Mouse (Mus musculus) midbrain, embryonic 10.5 days (tissue): ENCODE results near the gene Chuk. TPM values are rescaled to one million over a fixed set of nuclear protein-coding genes. Genes with fewer than 3 reads are reported as not detected.

Source experiments
- DNase-seq: peaks from one replicate; pipeline ENCODE4 v3.0.0-alpha.2; 2017; ENCODE audit warnings: low spot score
- H3K27ac ChIP-seq: fragments of 300-500 bp; sonication (generic); replicated peaks from 2 replicates; pipeline ENCODE4 v1.5.1; 2016; ENCODE audit warnings: mild to moderate bottlenecking
- H3K27me3 ChIP-seq: fragments of 300-500 bp; sonication (generic); 2 replicates; pipeline ENCODE4 v1.6.1; 2016; ENCODE audit warnings: low read depth, mild to moderate bottlenecking; ENCODE audit not compliant: poor library complexity, severe bottlenecking
- H3K36me3 ChIP-seq: fragments of 300-500 bp; sonication (generic); 2 replicates; pipeline ENCODE4 v1.6.1; 2016; ENCODE audit warnings: mild to moderate bottlenecking, moderate library complexity
- H3K4me1 ChIP-seq: fragments of 300-500 bp; sonication (generic); 2 replicates; pipeline ENCODE4 v1.6.1; 2016
- H3K4me3 ChIP-seq: fragments of 300-500 bp; sonication (generic); 2 replicates; pipeline ENCODE4 v1.5.1; 2016; ENCODE audit warnings: mild to moderate bottlenecking, moderate library complexity
- H3K9me3 ChIP-seq: fragments of 300-500 bp; sonication (generic); replicated peaks from 2 replicates; pipeline ENCODE4 v1.6.1; 2016; ENCODE audit warnings: mild to moderate bottlenecking
- WGBS: fragments of 180-500 bp; shearing (Covaris S2); methylation state at CpG from one replicate; pipeline ENCODE4 v1.1.7; 2016; 5-methylcytosine and 5-hydroxymethylcytosine counted together
- polyA plus RNA-seq: library from polyadenylated mRNA; unstranded; fragments of >200 nt; fragmentation: Nextera tagmentation; extraction: Ambion mirVana; gene quantifications from 2 replicates; pipeline ENCODE4 v1.2.1, GENCODE M21; 2016

Gene Chuk
- polyA plus RNA-seq, result 47.8 and 51.2 TPM in 2 replicates

- 2% methylated on average over 67 of the region's 67 CpGs for WGBS
- Histone ChIP-seq H3K27ac (peak within 1 kb of the TSS; percentile 95), H3K9me3 (no peaks in the 10 kb centered on the region), H3K36me3 (peaks cover 41% of the 10 kb centered on the region), H3K27me3 (no peaks in the 10 kb centered on the region), H3K4me1 (peaks cover 23% of the 10 kb centered on the region), H3K4me3 (peak within 1 kb of the TSS; percentile 99)
- DNase-seq, result peak; percentile 97
These were observed at the start of gene Chuk for GRCm38 (mm10) chr19:44106831-44107660. Gene Chuk, minus strand, starts transcription at chr19:44107480.

DNA sequence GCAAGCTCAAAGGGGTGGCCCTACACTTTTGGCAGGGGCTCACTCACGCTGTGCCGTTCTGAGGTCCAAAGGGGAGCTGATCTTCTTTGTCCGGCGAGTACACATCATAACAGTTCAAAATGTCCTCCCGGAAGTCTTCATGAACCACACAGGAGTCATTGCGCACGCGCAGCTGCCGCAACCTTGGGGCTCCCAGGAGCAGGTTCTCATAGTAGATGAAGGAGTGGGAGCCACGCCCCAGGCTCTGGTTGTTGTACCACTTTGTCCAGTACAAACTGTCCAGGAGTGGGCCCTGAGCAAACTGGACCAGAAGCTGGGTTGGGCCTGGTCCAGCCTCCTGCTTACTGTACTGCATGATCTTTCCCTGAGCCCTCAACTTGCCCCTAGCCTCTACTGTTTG is 49.7 kb upstream of the Chuk start:
- Histone ChIP-seq H3K27me3 (no peaks in the 10 kb centered on the region; the same call in 1 of the 2 replicates), H3K36me3 (no peaks in the 10 kb centered on the region), H3K4me1 (no peaks in the 10 kb centered on the region), H3K9me3 (no peaks in the 10 kb centered on the region), H3K27ac (no peak overlapping the region), H3K4me3 (no peak overlapping the region)
- WGBS, result 93% methylated on average over 10 of the region's 10 CpGs
- no peak for DNase-seq

DNA sequence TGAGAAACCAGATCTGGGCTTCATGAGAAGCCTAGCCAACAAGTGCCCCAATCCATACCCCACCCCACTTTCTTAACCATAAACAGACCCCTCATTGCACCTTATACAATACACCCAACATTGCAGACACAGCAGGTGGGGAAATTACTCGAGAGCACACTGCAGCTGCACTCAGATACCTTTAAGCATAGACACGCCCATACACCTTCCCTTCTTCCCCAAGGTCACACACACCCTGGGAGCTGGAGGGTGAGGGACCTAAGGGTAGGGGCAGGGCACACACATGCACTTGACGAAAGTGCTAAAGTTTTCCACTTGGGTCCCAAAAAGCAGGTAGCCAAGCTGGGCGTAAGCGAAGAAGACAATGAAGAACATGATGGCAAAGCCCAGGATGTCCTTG is 46.5 kb upstream of the Chuk start:
- H3K36me3 ChIP-seq, result no peaks in the 10 kb centered on the region
- no peaks in the 10 kb centered on the region for H3K9me3 ChIP-seq
- peaks cover 8% of the 10 kb centered on the region for H3K27me3 ChIP-seq
- H3K4me1 ChIP-seq, result no peaks in the 10 kb centered on the region
- no peak overlapping the region for H3K4me3 ChIP-seq
- WGBS, result 87% methylated on average over 5 of the region's 5 CpGs
- DNase-seq, result no peak
- H3K27ac ChIP-seq, result no peak overlapping the region

DNA sequence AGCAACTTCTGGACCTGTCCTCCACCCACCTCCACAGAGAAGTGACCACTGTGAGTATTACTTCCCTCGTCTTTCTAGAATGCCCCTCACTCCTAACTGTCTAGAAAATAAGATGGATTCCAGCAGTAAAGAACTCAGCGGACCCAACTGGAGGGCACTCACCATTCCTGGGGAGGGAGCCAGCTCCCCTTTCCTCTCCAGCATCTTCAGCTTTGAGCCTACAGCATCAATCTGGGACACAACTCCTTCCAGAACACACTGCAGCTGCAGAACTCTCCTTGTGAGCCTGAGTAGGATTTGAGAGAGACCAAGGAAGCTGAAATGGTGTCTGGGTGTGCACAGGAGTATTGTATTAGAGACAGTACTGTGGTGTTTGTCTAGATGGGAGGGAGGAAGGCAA is 41.7 kb upstream of the Chuk start:
- H3K27ac ChIP-seq, result no peak overlapping the region
- 78% methylated on average over 2 of the region's 2 CpGs for WGBS

DNA sequence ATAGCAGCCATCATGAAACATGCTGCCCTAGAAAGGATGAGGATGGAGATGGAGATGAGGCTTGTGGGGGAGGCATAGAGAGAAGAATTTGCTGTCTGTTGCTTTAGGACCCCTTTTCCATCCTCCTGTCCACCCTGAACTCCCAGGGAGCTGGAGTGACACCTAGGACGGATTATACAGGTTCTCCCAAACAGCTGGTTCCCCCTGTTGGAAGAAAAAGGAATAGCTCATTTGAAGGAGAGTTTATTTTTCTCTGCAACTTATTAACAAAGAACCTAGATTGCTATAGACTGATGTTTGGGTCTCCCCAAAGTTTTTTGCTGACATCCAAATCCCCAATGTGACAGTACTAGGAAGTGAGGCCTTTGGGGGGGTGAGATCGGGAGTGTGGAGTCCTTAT is 41.1 kb upstream of the Chuk start:
- WGBS, result 37% methylated on average over 2 of the region's 2 CpGs

More for the DNA sequence above, 41.7 kb upstream of the Chuk start:
- Histone ChIP-seq H3K27me3 (peaks cover 14% of the 10 kb centered on the region), H3K36me3 (peaks cover 5% of the 10 kb centered on the region; the same call in 1 of the 2 replicates), H3K9me3 (no peaks in the 10 kb centered on the region), H3K4me1 (peaks cover 20% of the 10 kb centered on the region), H3K4me3 (no peak overlapping the region)
- no peak for DNase-seq

GRCm38 (mm10) chr19:44146951-44147350 is 39.7 kb upstream of the Chuk start:
- Histone ChIP-seq H3K27ac (no peak overlapping the region), H3K27me3 (peaks cover 14% of the 10 kb centered on the region), H3K9me3 (no peaks in the 10 kb centered on the region), H3K4me3 (no peak overlapping the region), H3K36me3 (peaks cover 25% of the 10 kb centered on the region), H3K4me1 (peaks cover 20% of the 10 kb centered on the region)
- WGBS, result 96% methylated on average over 8 of the region's 8 CpGs
- DNase-seq, result no peak

More for the DNA sequence above, 41.1 kb upstream of the Chuk start:
- H3K4me1 ChIP-seq, result peaks cover 20% of the 10 kb centered on the region
- peaks cover 11% of the 10 kb centered on the region for H3K36me3 ChIP-seq
- H3K9me3 ChIP-seq, result no peaks in the 10 kb centered on the region
- DNase-seq, result no peak
- no peak overlapping the region for H3K4me3 ChIP-seq
- no peak overlapping the region for H3K27ac ChIP-seq
- peaks cover 14% of the 10 kb centered on the region for H3K27me3 ChIP-seq

GRCm38 (mm10) chr19:44146568-44146879 is 39.2 kb upstream of the Chuk start:
- no peak for DNase-seq
- H3K4me3 ChIP-seq, result peak overlapping the region; percentile 81
- H3K27me3 ChIP-seq, result peaks cover 14% of the 10 kb centered on the region
- H3K27ac ChIP-seq, result peak overlapping the region; percentile 87
- H3K36me3 ChIP-seq, result peaks cover 29% of the 10 kb centered on the region
- no peaks in the 10 kb centered on the region for H3K9me3 ChIP-seq
- WGBS, result 65% methylated on average over 9 of the region's 9 CpGs
- H3K4me1 ChIP-seq, result peaks cover 20% of the 10 kb centered on the region

DNA sequence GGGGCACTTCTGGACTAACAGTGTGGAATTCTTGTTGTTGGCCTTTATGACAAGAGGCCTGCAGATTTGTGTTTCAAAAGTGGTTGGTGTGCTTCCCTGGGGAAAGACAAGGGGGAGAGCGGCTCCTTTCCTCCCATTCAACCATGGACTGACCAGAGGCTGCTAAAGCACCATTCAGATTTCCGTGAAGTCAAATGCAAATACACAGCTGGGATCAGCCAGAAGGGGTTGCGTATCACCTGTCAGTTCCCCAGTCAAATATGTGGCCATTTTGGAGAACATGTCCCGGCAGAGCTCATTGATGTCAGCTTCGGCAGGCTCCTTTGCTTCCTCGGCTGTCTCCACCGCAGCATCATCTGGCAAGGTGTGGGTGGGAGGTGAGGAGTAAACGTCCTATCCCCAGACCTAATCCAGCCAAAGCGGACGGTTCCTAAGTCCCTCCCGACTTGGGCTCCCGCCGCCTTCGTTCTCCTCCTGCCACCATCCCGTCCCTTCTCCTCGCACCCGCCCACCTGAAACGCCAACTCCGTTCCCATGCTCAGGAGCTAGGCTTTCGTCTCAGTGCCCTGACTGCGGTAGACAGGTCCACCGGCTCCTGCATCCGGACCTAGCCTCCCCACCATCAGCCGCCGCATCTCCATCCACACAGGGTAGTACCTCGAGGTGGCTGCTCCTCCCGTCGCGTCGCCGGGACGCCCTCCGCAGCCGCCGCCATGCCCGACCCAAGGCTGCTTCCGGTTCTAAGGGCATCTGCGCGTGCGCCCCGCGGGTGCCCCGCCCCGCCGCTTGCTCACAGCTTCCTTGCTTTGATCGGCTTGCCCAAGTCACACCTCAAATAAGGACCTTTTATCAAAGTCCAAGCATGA is 38.7 kb upstream of the Chuk start, which contains the start of gene Bloc1s2:
Gene Bloc1s2 (minus strand): TSS at position 745 of the 866 bp plus-strand sequence.
- H3K27me3 ChIP-seq, result peaks cover 14% of the 10 kb centered on the region
- H3K4me1 ChIP-seq, result peaks cover 20% of the 10 kb centered on the region
- no peaks in the 10 kb centered on the region for H3K9me3 ChIP-seq
- H3K4me3 ChIP-seq, result peak within 1 kb of the TSS; percentile 81
- peaks cover 35% of the 10 kb centered on the region for H3K36me3 ChIP-seq
- 5% methylated on average over 46 of the region's 46 CpGs for WGBS
- peak within 1 kb of the TSS; percentile 87 for H3K27ac ChIP-seq
- DNase-seq, result peak; percentile 85

DNA sequence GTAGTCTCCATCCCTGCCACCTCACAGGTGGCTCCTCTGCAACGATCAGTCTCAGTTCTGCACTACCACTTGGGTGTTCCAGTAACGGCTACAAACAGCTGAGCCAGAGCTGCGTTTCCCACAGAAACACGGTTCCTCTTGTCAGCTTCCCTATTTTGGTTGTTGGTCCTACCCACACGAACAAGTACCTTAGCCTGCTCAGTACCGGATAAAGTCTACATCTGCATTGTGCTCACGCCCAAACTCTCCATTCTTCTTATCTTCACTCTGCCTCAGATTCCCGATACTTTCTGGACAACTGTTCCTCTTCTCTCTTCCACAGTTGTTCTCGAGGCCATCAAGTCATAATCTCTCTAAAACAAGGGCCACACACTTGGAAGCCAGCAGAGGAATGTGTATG is 37.1 kb upstream of the Chuk start:
- Histone ChIP-seq H3K4me1 (peaks cover 20% of the 10 kb centered on the region), H3K27me3 (peaks cover 11% of the 10 kb centered on the region), H3K4me3 (no peak overlapping the region), H3K27ac (no peak overlapping the region), H3K36me3 (peaks cover 49% of the 10 kb centered on the region), H3K9me3 (no peaks in the 10 kb centered on the region)
- WGBS, result 93% methylated on average over 9 of the region's 9 CpGs
- DNase-seq, result no peak

DNA sequence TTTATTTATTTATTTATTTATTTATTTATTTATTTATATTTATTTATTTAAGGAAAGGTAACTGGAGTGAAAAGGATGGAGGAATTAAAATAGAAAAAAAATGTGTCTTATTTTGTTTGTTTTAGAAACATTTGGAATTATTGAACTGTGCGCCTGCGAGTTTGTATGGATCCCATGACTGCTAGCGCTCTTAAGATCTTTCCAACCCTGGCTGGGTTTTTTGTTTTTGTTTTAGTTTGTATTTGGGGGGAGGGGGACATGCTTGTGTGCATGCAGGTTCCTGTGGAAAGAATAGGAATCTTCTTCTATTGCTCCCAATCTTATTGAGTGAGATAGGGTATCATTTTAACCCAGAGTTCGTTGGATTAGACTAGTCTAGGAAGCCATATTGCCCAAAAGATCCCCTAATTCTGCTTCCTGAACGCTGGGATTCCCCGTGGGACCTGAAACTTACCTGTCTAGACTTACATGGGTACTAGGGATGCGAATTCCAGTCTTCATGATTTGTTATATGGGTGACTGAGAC is 28.7 kb upstream of the Chuk start:
- H3K27me3 ChIP-seq, result no peaks in the 10 kb centered on the region
- peaks cover 43% of the 10 kb centered on the region for H3K36me3 ChIP-seq
- H3K27ac ChIP-seq, result peak overlapping the region; percentile 79
- WGBS, result 30% methylated on average over 7 of the region's 7 CpGs
- H3K4me3 ChIP-seq, result peak overlapping the region; percentile 84
- DNase-seq, result no peak
- H3K4me1 ChIP-seq, result peaks cover 13% of the 10 kb centered on the region
- no peaks in the 10 kb centered on the region for H3K9me3 ChIP-seq

DNA sequence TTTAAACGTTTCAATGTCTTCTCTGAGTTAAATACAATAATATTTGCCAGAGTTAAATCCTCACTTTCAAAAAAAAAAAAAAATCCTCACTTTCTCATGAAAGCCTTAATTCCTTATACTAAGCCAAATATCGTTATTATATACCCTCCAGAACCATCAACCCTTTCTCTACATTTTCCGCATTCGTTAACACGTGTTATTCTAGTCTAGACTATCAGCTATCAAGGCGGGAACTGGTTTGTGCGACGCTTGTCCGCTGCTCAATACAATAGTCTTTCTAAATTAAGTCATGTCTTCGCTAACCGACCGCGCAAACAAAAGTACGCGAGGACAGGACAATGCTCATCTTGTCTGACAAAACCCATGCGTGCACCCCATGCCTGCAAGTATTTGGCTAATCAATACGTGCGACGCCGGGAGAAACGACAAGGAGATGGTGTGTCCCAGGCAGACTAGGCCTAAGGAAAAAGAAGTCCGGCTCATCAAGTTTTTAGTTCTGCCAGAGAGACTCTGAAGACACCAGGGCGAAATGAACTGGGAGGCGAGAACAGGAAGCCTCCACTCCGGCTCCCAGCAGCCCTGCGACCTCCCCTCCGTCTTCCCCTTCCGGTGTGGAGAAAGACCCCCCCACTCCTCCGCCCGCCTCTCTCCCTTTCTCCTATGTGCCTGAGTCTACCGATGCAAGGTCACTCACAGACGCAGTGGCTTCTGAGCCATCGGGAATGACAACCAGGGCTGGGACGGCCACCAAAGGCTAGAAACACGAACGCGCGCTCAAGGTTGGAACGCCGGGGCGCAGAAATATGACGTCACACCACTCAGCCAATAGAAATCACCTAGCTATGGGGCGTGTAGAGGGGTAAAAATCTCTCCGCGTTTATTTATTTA is 28.0 kb upstream of the Chuk start, which contains the start of gene Cwf19l1:
Gene Cwf19l1 (minus strand): TSS at position 805 of the 888 bp plus-strand sequence.
- H3K27me3 ChIP-seq, result no peaks in the 10 kb centered on the region
- peak within 1 kb of the TSS; percentile 84 for H3K4me3 ChIP-seq
- H3K36me3 ChIP-seq, result peaks cover 45% of the 10 kb centered on the region
- H3K9me3 ChIP-seq, result no peaks in the 10 kb centered on the region
- DNase-seq, result peak; percentile 91
- peak within 1 kb of the TSS; percentile 95 for H3K27ac ChIP-seq
- under 1% methylated on average over 45 of the region's 45 CpGs for WGBS
- peaks cover 13% of the 10 kb centered on the region for H3K4me1 ChIP-seq

- Histone ChIP-seq H3K27ac (no peak overlapping the region), H3K4me1 (peaks cover 13% of the 10 kb centered on the region), H3K27me3 (no peaks in the 10 kb centered on the region), H3K4me3 (no peak overlapping the region), H3K36me3 (peaks cover 46% of the 10 kb centered on the region), H3K9me3 (no peaks in the 10 kb centered on the region)
- WGBS, result 91% methylated on average over 5 of the region's 5 CpGs
- DNase-seq, result no peak
These were observed 25.6 kb upstream of the Chuk start for GRCm38 (mm10) chr19:44132917-44133316.
